Mouse (Mus musculus): Measurements from ENCODE around the gene Ubald2. TPM values are rescaled to one million over a fixed set of nuclear protein-coding genes. Genes with fewer than 3 reads are reported as not detected.

The Ubald2 gene
- polyA plus RNA-seq, 2 experiments: 50.3 to 70.9 TPM

GRCm38 (mm10) chr11:116439269-116440240, 5.7 kb downstream of the Ubald2 start:
- Histone ChIP-seq H3K27ac (no peak overlapping the region), H3K9me3 (ENCODE audit: control insufficient read depth, low read length) (no peaks in the 10 kb centered on the region), H3K4me3 (ENCODE audit: insufficient read depth in 1 of 2, low read depth in 2 of 2, low read length in 2 of 2) (no peak overlapping the region), H3K4me2 (ENCODE audit: low read depth) (no peak overlapping the region), H3K9ac (replicated peaks) (no peak overlapping the region), H3K4me1 (replicated peaks; ENCODE audit: control insufficient read depth in 2 of 2, insufficient read depth in 2 of 2, low read length in 1 of 2) (peaks cover 9 to 27% of the 10 kb centered on the region in 2 experiments), H3K27me3 (ENCODE audit: control insufficient read depth, insufficient read depth, low read length) (no peaks in the 10 kb centered on the region), H3K36me3 (replicated peaks; ENCODE audit: control insufficient read depth, insufficient read depth, low read depth) (peaks cover 25% of the 10 kb centered on the region)
- WGBS (ENCODE audit: insufficient replicate concordance): 75% methylated on average over 19 of the region's 19 CpGs
- TF ChIP-seq EP300 (IDR thresholded peaks at IDR 0.05; ENCODE audit: low read depth) (no peak), CTCF (IDR thresholded peaks at IDR 0.05; ENCODE audit: low read depth) (no peak)
- DNase-seq (ENCODE audit: low read depth in 3 of 3, low spot score in 3 of 3): no peak
- no peak for ATAC-seq (ENCODE audit: insufficient read depth)

GRCm38 (mm10) chr11:116440408-116441068, 6.6 kb downstream of the Ubald2 start:
- Histone ChIP-seq H3K9ac (replicated peaks) (no peak overlapping the region), H3K4me2 (ENCODE audit: low read depth) (no peak overlapping the region), H3K27me3 (ENCODE audit: control insufficient read depth, insufficient read depth, low read length) (no peaks in the 10 kb centered on the region), H3K4me3 (ENCODE audit: insufficient read depth in 1 of 2, low read depth in 2 of 2, low read length in 2 of 2) (no peak overlapping the region), H3K27ac (no peak overlapping the region), H3K4me1 (replicated peaks; ENCODE audit: control insufficient read depth in 2 of 2, insufficient read depth in 2 of 2, low read length in 1 of 2) (peaks cover 9 to 20% of the 10 kb centered on the region in 2 experiments), H3K9me3 (ENCODE audit: control insufficient read depth, low read length) (no peaks in the 10 kb centered on the region), H3K36me3 (replicated peaks; ENCODE audit: control insufficient read depth, insufficient read depth, low read depth) (peaks cover 24% of the 10 kb centered on the region)
- TF ChIP-seq EP300 (IDR thresholded peaks at IDR 0.05; ENCODE audit: low read depth) (no peak), CTCF (IDR thresholded peaks at IDR 0.05; ENCODE audit: low read depth) (no peak)
- no peak for ATAC-seq (ENCODE audit: insufficient read depth)
- no peak for DNase-seq (ENCODE audit: low read depth in 3 of 3, low spot score in 3 of 3)
- WGBS (ENCODE audit: insufficient replicate concordance): 64% methylated on average over 7 of the region's 7 CpGs

GRCm38 (mm10) chr11:116442129-116442866, 8.4 kb downstream of the Ubald2 start:
- Histone ChIP-seq H3K9me3 (ENCODE audit: control insufficient read depth, low read length) (no peaks in the 10 kb centered on the region), H3K36me3 (replicated peaks; ENCODE audit: control insufficient read depth, insufficient read depth, low read depth) (peaks cover 8% of the 10 kb centered on the region), H3K9ac (replicated peaks) (no peak overlapping the region), H3K4me1 (replicated peaks; ENCODE audit: control insufficient read depth in 2 of 2, insufficient read depth in 2 of 2, low read length in 1 of 2) (peaks cover 0 to 4% of the 10 kb centered on the region in 2 experiments; a peak in 2 of 4 replicates), H3K27me3 (ENCODE audit: control insufficient read depth, insufficient read depth, low read length) (no peaks in the 10 kb centered on the region; the same call in 1 of the 2 replicates), H3K4me3 (ENCODE audit: insufficient read depth in 1 of 2, low read depth in 2 of 2, low read length in 2 of 2) (no peak overlapping the region), H3K4me2 (ENCODE audit: low read depth) (no peak overlapping the region), H3K27ac (no peak overlapping the region)
- TF ChIP-seq EP300 (IDR thresholded peaks at IDR 0.05; ENCODE audit: low read depth) (no peak), CTCF (IDR thresholded peaks at IDR 0.05; ENCODE audit: low read depth) (no peak)
- DNase-seq (ENCODE audit: low read depth in 3 of 3, low spot score in 3 of 3): no peak
- WGBS (ENCODE audit: insufficient replicate concordance): 73% methylated on average over 15 of the region's 15 CpGs
- no peak for ATAC-seq (ENCODE audit: insufficient read depth)

GRCm38 (mm10) chr11:116442867-116443177, 8.9 kb downstream of the Ubald2 start:
- TF ChIP-seq EP300 (IDR thresholded peaks at IDR 0.05; ENCODE audit: low read depth): no peak
- TF ChIP-seq CTCF (IDR thresholded peaks at IDR 0.05; ENCODE audit: low read depth): no peak
- no peaks in the 10 kb centered on the region; the same call in 1 of the 2 replicates for H3K27me3 ChIP-seq (ENCODE audit: control insufficient read depth, insufficient read depth, low read length)
- peaks cover 0 to 4% of the 10 kb centered on the region in 2 experiments; a peak in 1 of 4 replicates for H3K4me1 ChIP-seq (replicated peaks; ENCODE audit: control insufficient read depth in 2 of 2, insufficient read depth in 2 of 2, low read length in 1 of 2)
- peaks cover 3% of the 10 kb centered on the region for H3K36me3 ChIP-seq (replicated peaks; ENCODE audit: control insufficient read depth, insufficient read depth, low read depth)
- H3K9ac ChIP-seq (replicated peaks): no peak overlapping the region
- H3K4me2 ChIP-seq (ENCODE audit: low read depth): no peak overlapping the region
- no peaks in the 10 kb centered on the region for H3K9me3 ChIP-seq (ENCODE audit: control insufficient read depth, low read length)
- no peak overlapping the region for H3K4me3 ChIP-seq (ENCODE audit: insufficient read depth in 1 of 2, low read depth in 2 of 2, low read length in 2 of 2)
- no peak for ATAC-seq (ENCODE audit: insufficient read depth)
- 67% methylated on average over 6 of the region's 6 CpGs for WGBS (ENCODE audit: insufficient replicate concordance)
- no peak overlapping the region for H3K27ac ChIP-seq
- DNase-seq (ENCODE audit: low read depth in 3 of 3, low spot score in 3 of 3): no peak
